Mouse (Mus musculus): ENCODE data around the gene Chpt1.
"Not testable (repeated sequence)": the region's sequence is repeated elsewhere in the genome, so short reads cannot be mapped to it uniquely, and the experiment has no call there.

Gene Chpt1

DNA sequence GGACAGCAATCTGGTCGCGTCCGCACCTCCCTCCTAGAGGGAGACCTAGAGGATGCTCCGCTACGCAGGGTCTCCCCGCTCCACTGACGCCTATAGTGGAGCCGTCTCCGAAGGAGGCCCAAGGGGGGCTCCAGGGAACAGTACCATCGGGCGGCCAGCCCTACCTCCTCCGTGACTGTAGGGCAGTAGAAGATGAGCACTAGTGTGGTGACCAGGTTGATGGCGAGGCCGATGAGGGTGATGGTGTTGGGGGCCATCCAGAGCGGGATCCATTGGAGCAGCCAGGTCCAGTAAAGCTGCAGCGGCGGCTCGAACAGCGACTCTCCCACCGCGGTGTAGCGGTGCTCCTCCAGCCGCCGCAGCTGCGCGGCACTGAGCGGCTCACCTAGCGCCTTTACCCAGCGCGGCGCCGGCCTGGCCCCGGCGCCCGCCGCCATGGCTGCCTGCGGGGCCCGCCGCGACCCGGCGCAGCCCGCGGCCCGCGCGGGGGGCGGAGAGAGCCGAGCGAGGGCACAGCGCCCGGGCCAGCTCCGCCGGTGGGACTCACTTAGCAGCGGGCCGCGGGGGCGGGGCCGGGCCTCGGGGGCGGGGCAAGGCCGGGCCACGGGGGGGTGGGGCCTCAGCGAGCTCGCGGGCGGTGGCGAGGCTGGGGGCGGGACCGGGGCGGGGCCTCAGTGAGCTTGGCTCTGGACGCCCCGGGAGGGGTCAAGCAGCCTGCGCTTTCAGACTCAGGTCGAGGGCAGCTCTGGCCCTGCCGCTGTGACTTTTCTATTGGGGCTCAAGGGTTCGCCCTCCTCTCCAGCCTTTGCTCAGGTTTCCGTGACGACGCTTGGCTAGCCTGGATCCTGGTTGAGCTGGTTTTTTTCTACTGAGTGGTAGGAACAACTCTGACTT, at the start of gene Chpt1:
Gene Chpt1, minus strand, starts transcription at position 653 of the 894 bp plus-strand sequence.
- DNase-seq (ENCODE audit: low read depth, low spot score), result peak; percentile 80

DNA sequence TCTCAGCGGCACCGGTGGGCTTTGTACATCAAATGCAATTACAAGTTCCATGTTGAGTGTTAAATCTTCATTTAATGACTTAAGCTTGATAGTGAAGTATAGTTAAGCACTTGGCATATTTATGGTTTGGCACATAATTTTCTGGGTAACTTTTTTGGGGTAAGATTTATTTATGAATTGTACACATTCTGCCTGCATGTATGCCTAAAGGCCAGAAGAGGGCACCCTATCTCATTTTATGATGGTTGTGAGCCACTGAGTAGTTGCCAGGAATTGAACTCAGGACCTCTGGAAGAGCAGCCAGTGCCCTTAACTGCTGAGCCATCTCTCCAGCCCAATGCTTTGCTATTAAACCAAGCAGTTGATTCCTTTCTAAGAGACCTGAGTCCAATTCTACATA, 48.9 kb upstream of the Chpt1 start:
- DNase-seq (ENCODE audit: low read depth, low spot score), result no peak

DNA sequence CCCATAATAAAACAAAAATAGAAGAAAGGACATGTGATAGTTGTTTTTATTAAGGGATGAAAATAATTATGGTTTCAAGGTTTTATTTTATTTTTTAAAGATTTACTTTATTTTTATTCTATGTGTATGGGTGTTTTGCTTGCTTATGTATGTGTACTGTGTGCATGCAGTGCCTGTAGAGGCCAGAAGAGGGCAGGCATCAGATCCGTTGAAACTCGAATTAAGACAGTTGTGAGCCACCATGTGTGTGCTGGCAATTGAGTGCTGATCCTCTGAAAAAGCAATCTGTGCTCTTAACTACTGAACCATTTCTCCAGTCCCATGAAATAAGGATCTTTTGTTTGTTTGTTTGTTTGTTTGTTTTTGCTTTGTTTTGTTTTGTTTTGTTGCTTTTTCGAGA, 46.4 kb upstream of the Chpt1 start:
- DNase-seq (ENCODE audit: low read depth, low spot score), result no peak

DNA sequence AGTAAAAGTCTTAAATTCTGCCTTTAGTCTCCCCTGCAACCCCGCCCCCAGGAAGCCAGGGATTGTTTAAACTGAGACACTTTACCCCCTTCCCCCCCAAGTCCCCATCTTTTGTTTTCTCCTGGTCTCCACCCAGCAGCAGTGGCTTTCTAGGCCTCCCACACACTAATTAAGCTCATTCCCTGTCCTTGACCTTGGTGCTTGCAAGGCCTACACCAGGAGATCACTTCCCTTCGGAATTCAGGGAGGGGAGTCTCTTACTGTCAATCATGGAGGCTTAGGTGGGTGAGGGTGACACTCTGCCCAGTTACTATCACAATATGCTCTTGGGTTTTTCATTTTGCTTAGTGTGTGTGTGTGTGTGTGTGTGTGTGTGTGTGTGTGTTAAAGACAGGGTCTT, 43.8 kb upstream of the Chpt1 start:
- DNase-seq (ENCODE audit: low read depth, low spot score), result no peak

DNA sequence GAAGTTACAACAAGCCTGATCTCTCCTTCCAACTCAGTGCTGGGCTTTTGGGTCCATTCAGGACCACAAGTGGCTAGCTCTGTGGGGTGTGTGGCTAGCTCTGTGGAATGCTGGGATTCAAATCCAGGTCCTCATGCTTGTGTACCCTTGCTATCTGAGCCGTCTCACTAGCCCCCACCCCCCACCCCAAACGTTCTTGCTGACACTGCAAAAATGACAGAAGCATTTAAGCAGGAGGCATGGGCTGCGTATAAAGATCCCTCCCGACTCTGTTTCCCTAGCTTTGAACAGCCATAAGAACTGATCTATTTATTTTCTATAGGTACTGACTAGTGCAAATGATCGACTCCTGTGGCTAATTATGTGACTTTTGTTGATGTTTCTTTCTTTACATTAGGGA, 26.8 kb upstream of the Chpt1 start:
- DNase-seq (ENCODE audit: low read depth, low spot score), result no peak

DNA sequence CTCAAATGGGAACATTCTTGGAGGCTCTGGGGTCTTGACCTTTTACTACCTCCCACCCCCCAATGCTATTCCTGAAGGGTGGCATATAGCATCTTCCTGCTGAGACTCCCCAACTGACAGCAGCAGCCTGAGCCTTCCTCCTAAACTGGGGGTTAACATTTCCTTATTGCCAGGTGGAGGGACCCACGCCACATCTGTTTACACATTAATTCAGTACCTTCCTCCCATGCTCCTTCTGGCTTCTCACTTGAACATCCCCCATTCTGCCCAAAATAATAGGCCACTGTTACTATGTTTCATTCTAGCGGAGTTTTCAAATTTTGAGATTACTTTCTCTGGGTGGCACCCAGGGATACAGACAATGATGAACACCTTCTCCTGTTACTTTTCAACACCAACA, 20.1 kb upstream of the Chpt1 start:
- DNase-seq (ENCODE audit: low read depth, low spot score), result no peak

DNA sequence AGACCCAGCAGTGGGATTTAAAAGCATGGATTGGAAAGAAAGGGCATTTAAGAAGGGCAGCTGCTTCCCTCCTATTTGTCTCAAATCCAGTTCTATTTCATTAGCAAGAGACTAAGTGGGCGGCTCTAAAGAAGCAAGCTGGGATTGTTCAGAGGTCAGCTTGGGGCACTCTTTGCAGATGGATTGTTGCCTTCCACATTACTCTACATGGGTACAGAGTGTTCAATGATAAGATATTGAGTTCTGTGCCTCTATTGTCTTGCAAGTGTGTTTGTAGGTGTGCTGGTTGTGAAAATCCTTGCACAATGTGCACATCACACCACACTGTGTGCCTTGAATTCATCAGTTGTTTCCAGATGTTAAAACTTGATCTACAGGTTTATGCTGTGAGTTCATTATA, 19.3 kb upstream of the Chpt1 start:
- DNase-seq (ENCODE audit: low read depth, low spot score), result no peak

DNA sequence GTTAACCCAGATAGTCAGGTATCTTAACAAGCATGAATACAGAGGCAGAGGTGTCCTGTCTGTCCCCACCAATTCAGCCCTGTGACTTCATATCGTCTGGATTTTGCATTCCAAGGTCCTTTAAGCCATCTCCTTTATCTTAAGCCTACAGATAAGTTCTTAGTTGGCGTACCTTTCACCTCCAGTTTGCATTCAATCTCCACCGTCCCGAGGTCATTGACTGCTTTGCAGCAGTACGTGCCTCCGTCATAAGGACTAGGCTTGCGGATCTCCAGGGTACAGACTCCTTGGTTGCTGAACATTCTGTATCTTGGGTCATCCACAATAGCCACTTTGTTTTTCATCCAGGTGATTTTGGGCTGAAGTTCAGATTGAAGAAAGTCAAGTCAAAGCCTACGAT, 18.9 kb upstream of the Chpt1 start:
- DNase-seq (ENCODE audit: low read depth, low spot score), result no peak

DNA sequence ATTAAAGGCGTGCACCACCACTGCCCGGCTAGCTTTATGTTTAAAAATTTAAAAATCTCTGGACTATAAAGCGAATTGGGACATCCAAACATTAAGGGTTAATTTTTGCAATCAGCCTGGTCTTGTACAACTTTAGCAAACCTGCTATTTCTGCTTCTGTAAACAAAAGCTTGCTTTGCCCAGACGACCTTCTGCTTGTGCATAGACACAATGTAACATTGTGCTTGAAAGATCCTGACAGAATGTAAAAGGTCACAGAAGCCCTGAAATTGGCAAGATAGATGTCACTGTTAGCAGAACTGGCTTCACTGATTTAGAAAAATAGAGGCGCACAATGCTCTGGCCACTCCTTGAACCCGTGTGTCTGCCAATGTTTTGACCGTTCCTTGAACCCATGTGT, 11.2 kb upstream of the Chpt1 start:
- not testable (repeated sequence) for DNase-seq (ENCODE audit: low read depth, low spot score)

DNA sequence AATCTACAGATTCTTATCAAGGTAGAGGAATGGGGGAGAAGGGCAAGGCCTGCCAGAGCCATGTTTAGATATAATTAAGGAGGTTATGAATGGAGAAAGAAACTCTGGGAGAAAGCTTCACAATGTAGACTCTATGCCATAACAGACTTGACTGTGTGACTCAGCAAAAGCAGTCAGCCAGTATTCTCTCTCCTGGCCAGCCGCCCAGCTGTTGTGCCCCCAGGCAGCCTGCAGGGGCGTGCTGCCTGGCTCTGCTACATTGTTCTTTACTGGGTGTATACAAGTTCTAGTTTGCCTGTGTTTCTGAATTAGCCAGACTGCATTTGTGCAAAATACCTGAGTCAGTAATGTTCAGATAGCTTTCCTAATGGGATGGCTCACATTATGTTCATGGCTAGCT, 10.6 kb upstream of the Chpt1 start:
- DNase-seq (ENCODE audit: low read depth, low spot score), result peak; percentile 42

DNA sequence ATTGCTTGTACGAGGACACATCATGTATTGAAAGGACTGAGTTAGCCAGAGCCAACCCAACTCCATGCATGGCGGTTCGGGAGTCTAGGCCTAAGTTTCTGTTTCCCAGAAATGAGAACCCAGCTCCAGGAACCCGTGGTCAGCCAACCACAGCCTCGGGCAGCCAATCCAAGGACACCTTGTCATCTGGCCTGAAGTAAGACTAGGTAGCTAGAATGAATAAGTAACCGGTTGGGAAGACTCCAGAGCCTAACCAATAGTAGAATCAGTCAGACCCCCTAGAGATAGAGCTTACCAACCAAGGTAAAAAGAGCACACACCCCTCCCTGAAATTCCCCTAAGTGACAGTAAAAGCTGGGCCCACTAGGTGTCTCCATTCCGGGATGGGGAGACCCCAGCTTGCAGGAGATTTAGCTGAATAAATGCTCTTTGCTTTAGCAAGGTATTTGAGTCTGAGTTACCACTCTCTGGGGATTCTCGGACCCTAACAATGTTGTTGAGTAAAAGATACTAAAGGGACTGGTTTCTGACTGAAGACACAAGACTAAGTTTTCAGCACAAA, 9.8 kb upstream of the Chpt1 start:
- DNase-seq (ENCODE audit: low read depth, low spot score), result peak; percentile 26

DNA sequence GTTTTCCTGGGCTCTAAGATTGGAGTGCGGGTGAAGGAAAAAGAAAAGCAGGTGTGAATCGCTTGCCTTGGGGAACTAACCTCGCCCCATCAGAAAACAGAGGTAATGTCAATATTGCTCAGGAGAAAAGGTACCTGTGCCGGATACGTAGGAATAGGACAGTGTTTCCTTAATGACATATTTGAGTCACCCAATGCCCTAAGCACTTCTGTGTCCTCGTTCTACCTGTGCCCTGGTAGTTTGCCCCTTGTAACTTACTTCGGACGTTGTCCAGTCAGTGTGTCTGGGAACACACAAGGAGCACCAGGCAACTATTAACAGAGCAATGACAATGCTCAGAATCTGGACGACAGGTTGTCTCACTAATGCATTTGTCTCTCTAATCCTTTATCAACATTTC, 7.5 kb upstream of the Chpt1 start:
- DNase-seq (ENCODE audit: low read depth, low spot score), result no peak

DNA sequence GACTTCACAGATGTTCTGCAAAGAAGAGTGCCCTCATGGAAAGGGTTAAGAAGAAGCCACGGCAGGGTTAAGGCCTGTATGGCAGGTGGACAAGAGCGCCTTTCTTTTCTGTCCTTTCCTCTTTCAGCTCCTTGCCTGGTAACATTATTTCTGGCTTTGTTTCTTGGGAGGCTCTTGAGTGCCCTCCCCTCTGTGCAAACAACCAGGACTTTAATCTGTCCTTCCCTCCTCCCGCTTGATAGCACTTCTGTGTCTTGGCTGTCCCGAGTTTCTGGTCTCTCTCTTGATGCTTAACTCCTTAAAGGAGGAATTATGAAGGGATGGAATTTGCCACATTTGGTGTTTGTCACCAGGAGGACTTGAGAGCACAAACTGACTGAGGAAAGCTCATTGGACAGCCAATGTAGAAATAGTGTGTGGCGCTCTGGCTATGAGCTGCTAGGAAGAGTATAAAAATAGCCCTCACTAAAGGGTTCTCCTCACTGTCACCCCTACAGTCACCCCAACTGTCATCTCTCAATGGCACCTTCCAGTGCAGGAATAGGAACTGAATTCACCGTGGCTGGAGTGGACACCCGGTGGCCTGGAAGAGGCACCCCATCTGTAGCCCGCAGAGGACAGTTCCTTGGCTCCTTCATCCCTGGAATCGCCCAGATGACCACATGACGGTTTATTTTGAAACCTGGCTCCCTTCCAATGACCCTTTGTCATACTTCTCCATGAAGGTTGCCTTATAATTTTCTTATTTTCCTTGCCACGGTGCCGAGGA, 6.8 kb upstream of the Chpt1 start:
- DNase-seq (ENCODE audit: low read depth, low spot score), result peak; percentile 61

DNA sequence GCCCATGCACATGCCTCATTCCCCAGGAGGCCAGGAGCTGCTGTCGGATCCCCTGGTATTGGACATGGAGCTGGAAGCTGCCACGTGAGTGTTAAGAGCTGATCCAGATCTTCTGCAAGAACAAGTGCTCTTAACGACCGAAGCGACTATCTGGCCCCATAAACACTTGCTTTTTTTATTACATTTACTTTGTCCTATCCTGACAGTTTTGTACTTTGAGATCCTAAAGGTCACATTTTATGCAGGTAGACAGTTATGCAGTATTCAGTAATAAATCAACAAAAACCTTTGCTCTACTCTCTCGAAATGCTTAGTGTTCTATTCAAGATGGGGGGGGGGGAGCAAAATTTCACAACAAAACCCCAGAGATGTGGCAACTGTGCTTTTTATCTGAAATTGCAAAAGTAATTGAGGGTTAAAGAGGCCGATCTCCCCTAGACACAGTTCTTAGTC, 3.8 kb upstream of the Chpt1 start:
- DNase-seq (ENCODE audit: low read depth, low spot score), result no peak

DNA sequence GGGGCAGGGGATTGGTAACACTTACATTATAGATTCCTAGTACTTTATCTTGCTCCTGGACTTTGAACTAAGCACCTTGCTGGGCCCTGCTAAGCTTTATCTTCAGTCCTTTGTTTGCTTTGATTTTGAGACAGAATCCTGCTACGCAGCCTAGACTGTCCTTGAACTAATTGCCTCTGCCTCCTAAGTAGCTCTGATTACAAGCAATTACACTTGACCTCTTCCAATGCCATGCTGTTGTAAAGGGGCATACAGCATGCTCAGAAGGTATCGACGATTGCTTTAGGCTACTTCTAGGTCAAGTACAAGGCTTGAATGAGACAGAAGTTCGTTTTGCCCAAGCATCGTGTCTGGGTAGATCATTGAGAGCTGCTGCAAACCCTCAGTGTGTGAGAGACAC, 1.4 kb upstream of the Chpt1 start:
- no peak for DNase-seq (ENCODE audit: low read depth, low spot score)

DNA sequence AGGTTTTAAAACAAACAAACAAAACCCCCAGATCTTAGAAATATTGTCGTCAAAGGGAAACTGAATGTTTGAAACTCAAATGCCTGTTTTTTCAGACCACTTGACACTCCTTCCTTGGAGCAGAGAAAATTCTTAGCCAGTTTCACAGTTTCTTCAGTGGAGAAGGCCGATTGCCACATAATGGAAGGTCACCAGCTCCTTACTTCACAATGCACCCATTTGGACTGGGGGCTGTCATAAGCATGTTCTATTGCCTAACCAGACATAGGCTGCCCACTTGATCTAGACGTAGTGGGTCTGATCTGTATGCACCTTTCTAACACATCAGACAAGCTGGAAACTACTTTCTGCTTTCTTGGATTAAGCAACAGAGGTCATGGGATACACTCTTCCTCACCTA, 608 bp upstream of the Chpt1 start:
- no peak for DNase-seq (ENCODE audit: low read depth, low spot score)

DNA sequence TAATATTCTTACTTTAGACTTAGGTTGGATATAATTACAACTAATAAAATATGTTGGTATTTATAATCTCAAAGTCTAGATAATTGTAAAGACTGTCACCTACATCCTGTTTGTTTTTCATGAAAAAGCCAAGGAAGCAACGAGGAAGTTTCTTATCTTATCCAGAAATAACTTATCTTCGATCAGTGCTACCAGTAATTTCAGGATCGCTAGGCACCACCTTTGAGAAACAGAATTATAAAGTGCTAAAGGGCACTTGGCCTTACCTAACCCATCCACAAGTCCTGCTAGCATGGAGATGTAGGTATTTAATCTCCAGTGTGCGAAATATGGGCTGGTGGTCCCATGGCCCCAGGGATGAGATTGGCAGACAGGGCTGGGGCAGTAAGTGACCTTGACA, 954 bp downstream of the Chpt1 start:
- DNase-seq (ENCODE audit: low read depth, low spot score), result no peak

DNA sequence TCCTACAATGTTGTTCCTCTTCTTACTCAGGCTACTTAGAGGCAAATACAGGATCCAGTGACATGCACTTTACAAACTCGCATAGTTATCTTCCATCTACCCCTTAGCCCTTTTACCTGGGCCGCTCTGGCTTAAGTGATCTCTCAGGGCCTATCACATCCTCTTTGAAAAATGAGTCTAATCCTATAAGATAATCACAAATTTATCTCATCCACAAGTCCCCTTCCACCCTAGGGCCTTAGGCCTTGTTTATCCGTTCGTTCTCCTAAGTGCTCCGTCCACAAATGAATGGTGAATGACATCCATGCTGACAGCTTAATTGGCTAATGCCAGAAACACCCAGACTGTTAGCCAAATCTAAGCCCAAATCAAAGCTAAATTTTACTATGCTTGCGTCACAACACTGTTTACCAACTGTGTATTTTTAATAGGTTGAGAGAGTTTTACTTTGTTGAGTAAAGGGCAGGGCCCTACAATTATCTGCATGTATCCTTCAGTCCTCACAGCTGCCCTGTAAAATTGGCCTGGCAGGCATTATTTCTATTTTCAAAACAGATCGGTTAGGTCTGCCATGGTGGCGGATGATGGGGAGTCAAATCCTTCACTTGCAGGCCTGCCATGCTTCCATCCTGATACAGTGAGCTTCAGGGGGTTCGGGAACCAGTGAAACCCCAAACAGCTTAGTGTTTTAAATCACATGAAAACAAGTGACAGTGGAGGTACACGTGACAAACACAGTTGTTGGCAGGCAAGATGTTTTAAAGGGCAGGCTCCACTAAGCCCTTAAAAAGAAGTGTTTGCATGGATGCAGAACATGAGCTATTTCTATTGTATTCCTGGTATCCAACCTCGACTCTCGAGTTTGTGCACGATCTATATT, 1.7 kb downstream of the Chpt1 start:
- DNase-seq (ENCODE audit: low read depth, low spot score), result no peak

DNA sequence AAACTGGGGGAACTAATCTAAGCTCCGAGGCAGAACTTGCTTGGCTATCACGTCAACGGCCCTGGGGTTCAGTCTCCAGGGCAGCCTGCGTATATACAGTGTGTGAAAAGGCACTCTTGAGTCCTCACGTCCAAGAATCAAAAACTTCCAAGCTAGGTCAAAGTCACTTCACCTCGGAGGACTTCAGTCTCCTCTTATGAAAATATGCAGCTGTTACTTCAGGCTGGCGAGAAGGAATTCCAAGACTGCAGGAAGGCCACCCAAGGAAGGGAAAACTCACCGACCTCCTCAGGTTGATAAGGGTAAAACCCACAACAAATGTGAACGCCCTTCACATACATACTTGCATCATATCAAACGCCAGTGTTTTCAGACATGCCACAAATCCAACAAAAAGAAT, 2.5 kb downstream of the Chpt1 start:
- DNase-seq (ENCODE audit: low read depth, low spot score), result no peak

DNA sequence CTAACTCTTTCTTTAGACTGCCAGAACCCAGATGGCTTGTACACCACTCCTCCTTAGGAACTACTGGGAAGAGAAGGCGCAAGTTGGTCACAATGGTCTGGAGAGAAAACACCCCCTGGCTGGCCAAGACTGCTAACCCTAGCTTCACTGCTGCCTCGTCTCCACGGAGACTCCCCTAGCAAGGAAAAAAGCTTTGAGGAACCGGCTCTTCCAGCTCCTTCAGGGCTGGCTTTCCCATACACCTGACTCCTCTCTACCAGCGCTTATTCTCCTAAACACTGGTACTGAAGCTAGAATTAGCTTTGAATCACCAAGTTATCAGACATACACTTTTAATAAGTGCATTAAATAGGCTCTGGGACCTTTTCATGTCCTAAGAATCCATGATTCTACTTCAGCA, 3.9 kb downstream of the Chpt1 start:
- no peak for DNase-seq (ENCODE audit: low read depth, low spot score)

DNA sequence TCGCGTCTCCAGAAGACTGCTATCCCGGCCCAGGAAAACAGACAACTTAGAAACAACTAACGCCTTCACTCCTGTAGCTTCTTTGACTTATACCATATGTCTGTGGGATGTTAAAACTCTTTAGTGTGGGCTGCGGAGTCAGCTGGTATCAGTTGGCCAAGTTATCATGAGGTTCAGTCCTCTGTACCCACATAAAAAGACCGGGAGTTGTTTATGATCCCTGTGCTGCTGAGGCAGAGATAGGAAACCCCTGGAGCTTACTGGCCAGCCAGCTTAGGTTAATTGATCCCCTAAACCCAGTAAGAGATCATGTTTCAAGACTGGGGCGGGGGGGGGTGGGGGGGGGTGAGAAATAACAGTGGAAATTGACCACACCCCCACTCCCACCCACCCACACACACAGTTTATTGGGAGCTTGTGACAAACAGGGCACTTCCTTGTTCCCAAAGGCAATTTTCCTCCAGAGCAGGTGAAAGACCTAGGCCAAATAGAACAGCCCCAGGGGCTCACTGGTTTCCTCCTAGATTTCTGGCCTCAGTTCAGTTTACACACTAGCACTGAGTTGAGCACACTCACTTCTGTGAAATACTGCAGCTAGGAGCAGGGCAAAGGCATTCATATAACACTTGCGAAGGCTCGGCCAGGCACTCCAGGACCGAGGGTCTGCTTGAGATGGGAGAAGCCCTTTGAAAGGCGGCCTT, 6.9 kb downstream of the Chpt1 start:
- DNase-seq (ENCODE audit: low read depth, low spot score), result no peak

All from skeletal muscle tissue, adult 2 months (tissue).